Mouse (Mus musculus) naive thymus-derived CD4-positive, alpha-beta T cell, adult 2 months (primary cell): Measurements from ENCODE around the gene Hmox2.

Experiments
- DNase-seq: peaks from one replicate; pipeline ENCODE4 v3.0.0-alpha.2; 2011; ENCODE audit warnings: low read depth

The Hmox2 gene

DNA sequence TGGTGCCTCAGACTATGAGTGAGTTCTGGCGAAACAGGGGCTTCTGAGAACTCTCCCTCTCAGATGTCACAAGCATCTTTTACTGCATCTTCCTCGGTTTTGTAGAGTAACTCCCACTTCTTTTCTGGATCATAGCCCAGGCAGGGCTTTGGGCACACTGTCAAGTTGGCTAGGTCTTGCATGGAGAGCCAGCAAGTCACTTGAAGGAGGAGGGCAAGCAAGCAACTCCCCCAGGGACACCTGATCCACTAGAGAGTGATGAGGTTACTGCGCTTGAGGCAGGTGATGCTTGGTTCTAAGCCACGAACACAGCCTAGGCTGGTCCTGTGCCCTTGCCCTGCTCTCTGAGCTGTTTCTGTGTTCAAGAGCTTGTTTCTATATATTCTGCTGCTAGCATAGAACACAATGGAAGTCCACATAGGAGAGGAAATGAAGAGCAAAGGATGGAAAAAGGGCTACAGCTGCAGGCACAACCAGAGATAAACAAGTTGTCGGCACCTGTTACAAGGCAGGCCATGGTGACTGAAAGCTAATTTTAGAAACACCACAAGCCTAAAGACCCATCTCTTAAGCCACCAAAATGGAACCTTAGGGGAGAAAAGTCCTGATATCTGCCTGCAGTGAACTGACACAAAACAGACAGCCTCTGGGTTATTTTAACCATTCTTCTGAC is 55.5 kb downstream of the Hmox2 start:
- DNase-seq: no peak

DNA sequence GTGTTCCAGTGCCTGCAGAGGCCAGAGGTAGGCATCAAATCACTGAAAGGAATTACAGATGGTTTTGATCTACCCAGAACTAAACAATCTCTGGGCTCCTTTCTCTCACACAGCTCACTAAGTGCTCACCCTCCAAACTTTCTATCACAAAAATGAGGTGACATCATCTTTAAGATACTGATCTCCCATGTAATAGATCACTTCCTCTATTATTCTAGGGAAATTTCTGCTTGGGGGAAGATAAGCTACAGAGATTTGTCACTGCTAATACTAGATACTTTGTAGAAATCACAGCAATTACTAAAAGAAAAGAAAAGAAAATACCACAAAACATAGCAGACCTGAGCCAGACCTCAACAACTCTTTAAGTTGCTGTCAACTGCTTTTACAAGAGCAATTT is 56.4 kb downstream of the Hmox2 start:
- DNase-seq: no peak

DNA sequence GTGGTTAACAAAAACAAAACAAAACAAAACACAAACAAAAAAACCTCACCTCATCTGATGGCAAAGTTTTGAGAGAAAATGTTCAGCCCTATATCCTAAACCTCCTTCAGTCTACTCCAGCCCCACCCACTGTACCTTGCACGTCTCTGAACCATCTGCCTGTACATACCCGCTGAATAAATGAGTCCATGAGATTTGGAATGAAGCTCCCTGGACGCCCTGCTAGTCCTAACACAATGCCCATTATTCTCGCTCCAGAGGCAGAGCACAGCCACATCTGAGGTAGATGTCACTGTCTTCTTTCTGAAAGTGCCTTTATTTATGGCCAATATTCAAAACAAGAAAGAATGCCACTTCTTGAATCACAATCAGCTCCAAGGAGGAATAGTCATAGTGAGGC is 59.5 kb downstream of the Hmox2 start:
- no peak for DNase-seq

DNA sequence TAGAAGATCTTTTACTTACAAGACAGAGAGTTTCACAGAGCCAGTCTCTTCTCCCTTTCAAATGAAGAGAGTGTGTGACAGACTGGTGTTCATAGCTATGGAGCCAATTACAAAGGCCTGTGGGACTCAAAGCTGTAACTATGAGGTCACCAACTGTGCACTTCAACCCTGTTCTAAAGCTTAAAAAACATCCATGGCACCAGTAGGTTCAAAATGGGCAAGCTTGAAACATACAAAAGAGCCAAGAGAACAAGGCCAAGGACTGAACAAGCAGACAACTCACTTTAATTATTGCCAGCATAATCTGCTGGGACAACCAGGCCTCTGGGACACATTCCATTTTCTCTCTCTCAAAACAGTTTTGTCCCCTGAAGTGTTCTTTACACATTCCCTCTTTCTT is 62.0 kb downstream of the Hmox2 start:
- DNase-seq: no peak

DNA sequence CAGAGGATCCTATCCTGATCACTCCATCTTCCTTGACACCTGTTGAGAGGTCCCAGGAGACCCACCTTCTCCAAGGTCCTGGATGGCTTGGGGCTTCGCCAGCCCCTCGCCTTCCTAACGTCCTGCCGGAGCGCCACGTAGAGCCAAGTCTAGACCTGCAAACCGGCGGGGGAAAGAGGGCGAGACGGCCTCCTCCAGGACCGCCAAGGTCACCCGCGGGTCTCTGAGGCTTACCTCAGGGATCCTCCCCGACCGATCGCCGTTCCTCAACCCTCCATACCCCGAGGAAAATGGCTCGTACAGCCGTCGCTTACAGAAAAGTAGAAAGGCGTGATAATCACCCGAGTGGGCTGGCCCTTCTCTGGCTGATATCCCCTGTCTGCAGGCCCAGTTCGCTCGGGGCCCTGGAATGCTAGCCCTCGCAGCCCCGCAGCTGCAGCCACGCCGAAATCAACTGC is 63.2 kb downstream of the Hmox2 start:
- no peak for DNase-seq

DNA sequence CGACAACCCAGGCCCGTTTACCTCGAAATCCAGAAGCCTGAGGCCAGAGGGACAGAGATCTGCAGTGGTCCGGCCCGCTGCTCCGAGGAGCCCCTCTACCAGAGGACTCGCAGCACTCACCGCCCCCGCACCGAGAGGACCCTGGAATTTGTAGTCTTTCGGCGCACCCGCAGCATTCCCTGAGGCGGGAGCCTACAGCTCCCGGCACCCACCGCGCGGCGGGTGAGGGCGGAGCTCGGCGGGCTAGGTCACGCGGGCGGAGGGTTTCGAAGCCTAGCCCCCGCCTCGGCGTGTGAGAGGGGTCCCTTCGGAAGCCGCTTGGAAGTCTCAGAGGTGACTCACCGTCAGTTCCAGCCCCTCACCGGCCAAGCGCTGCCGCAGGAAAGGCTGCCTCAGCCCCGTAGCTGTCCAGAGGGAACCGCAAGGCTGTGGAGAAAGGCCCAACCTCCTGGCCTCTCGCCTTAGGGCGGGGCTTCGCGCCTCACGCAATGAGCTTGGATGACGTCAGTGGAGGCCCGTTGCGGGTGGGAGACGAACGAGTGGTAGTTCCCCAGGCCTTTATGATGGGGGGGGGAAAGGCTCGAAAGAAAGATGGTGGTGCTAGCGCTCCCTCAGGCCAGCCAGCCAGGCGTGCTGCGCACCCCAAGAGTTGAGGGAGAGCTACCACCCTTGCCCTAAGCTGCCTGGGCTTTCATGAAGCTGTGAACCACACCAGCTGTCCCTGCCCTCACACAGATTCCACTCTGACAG is 63.8 kb downstream of the Hmox2 start, which contains the start of gene Cdip1:
Cdip1 (minus strand) TSS at position 483 of the 750 bp plus-strand sequence.
- DNase-seq: peak; percentile 98

DNA sequence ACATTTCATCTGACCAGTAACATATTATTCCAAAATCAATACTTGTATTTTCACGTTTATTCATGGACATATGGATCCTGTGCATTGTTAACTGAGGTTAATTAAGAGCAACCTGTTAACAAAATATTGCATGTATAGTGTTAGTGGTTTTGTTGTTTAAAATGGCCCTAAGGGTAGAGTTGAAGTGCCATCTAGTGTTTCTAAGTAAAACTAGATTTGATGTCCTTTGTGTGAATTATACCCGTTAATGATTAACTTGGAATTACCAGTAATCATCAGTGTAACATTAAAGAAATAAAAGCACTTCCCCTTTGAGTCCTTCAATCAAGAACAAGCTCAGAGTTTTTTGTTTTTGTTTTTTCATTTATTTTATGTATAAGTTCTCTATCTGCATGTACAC is 65.2 kb downstream of the Hmox2 start:
- peak; percentile 61 for DNase-seq

DNA sequence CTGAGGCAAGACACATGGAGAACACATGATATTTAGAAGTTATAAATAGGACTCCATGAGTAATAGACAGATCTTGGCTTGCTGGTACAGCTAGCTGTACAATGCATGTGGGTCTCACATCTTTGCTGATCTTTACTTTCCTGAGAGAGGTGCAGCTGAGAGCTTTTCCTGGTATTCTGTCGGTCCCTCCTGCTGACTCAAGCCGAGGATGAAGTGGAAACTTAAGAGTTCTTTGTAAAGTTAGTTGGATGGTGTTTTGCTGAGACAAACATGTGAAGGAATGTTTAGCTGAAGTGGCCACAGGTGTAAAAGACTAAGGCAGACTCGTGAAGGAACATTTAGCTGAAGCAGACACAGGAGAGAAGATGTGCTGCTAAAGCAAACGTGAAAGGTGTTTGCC is 70.5 kb downstream of the Hmox2 start:
- no peak for DNase-seq
